21 mouse cellular contexts compared by ENCODE assay signal in genomic region chr8:11762048-11762447, GRCm38 (mm10). TPM values are rescaled to one million over a fixed set of nuclear protein-coding genes. Genes with fewer than 3 reads are reported as not detected.
DNase-seq lines count a peak whose midpoint lies in the region; ATAC-seq lines count a peak whose summit lies in the region.
"Had no signal": no experiment of that assay in that cellular context is flagged by ENCODE, and none has a peak within 500 bp of the region (broad histone marks: within the 10 kb centered on the region; RNA-seq: fewer than 3 reads in every experiment).

No protein-coding gene starts in this region.

- ATAC-seq in cerebellum, adult (ENCODE audit: insufficient number of reproducible peaks, low FRiP score, low TSS enrichment): peak; percentile 77
- ATAC-seq in hindbrain, embryonic 14.5 days (ENCODE audit: low FRiP score): no peak
- ATAC-seq: activated CD4-positive, CD25-positive, alpha-beta regulatory T cell, adult 4 months; forebrain, embryonic 16.5 days; intestine, postnatal 0 days; liver, postnatal 0 days had no signal

- no peak overlapping the region for H3K4me2 ChIP-seq in hindbrain, embryonic 14.5 days (replicated peaks)
- H3K4me2 ChIP-seq: kidney, embryonic 15.5 days; limb, embryonic 12.5 days; liver, embryonic 11.5 days; midbrain, embryonic 12.5 days had no signal

- H3K27me3 ChIP-seq in hindbrain, embryonic 14.5 days (ENCODE audit: control insufficient read depth, insufficient read depth, low read length): no peaks in the 10 kb centered on the region
- H3K27me3 ChIP-seq: kidney, embryonic 15.5 days; limb, embryonic 12.5 days; midbrain, embryonic 12.5 days had no signal

- H3K9me3 ChIP-seq in hindbrain, embryonic 14.5 days (ENCODE audit: control insufficient read depth, low read length): no peaks in the 10 kb centered on the region
- H3K9me3 ChIP-seq: hindbrain, embryonic 10.5 days; kidney, embryonic 15.5 days; limb, embryonic 12.5 days; midbrain, embryonic 12.5 days had no signal

- H3K4me3 ChIP-seq in hindbrain, embryonic 14.5 days (replicated peaks; ENCODE audit: low read length): no peak overlapping the region
- H3K4me3 ChIP-seq: hindbrain, embryonic 10.5 days; kidney, embryonic 15.5 days; limb, embryonic 12.5 days; midbrain, embryonic 12.5 days had no signal

- no peak overlapping the region for H3K27ac ChIP-seq in hindbrain, embryonic 14.5 days
- H3K27ac ChIP-seq: hindbrain, embryonic 10.5 days; kidney, embryonic 15.5 days; limb, embryonic 12.5 days; midbrain, embryonic 12.5 days had no signal

- intact Hi-C loops in left cerebral cortex, postnatal 4 days (cut with DNase I): no loop called here
- intact Hi-C loops in left cerebral cortex, postnatal 14 days (cut with DNase I): no loop called here

- no peak overlapping the region for H3K9ac ChIP-seq in hindbrain, embryonic 14.5 days
- H3K9ac ChIP-seq: kidney, embryonic 15.5 days; limb, embryonic 12.5 days; liver, postnatal 0 days; midbrain, embryonic 12.5 days had no signal

- no peak for DNase-seq in cerebellum, postnatal 4 days (ENCODE audit: low spot score in 2 of 2)
- peak; percentile 22 for DNase-seq in left cerebral cortex, postnatal 4 days
- DNase-seq in left cerebral cortex, postnatal 14 days (ENCODE audit: low spot score in 2 of 2): no peak
- DNase-seq in cerebellum, adult 9-11 months: peak; percentile 91
- DNase-seq in hindbrain, embryonic 14.5 days (ENCODE audit: low spot score): no peak
- no peak for DNase-seq in frontal cortex, postnatal 14 days (ENCODE audit: low spot score in 2 of 2)
- DNase-seq: adrenal gland, postnatal 14 days; kidney, postnatal 36 days; liver, postnatal 0 days; lung, postnatal 14 days; thymus, adult 18-20 months; thymus, postnatal 36 days had no signal

- WGBS in hindbrain, embryonic 14.5 days: 89% methylated on average over 5 of the region's 5 CpGs

- H3K36me3 ChIP-seq in hindbrain, embryonic 14.5 days (replicated peaks; ENCODE audit: control insufficient read depth, insufficient read depth): 0 out of 2 replicates have a peak, but pooled peaks cover 6% of the 10 kb centered on the region

- peaks cover 16% of the 10 kb centered on the region for H3K4me1 ChIP-seq in hindbrain, embryonic 14.5 days (replicated peaks; ENCODE audit: control insufficient read depth, insufficient read depth, low read length)

RNA-seq across cellular contexts. Expression of gene Arhgef7, which starts 34.5 kb away (rescaled TPM):
- 100 to 1,000 TPM; 215 to 219 TPM for total RNA-seq in left cerebral cortex, postnatal 4 days (2021)
- 100 to 1,000 TPM; 172 to 189 TPM for total RNA-seq in left cerebral cortex, postnatal 14 days (2021)
- polyA plus RNA-seq in hindbrain, embryonic 14.5 days (2014; fragmentation: Nextera tagmentation; extraction: Ambion mirVana): 78.0 and 83.0 TPM in 2 replicates

Comparison
In these comparisons a context has a peak if more than half of its experiments do, and no peak if none do; other contexts are left out.
1. DNase-seq: peak in left cerebral cortex, postnatal 4 days (single experiment) and cerebellum, adult 9-11 months (single experiment); none in cerebellum, postnatal 4 days (0 of 2), left cerebral cortex, postnatal 14 days (0 of 2), hindbrain, embryonic 14.5 days (single experiment) and frontal cortex, postnatal 14 days (0 of 2).